Mouse (Mus musculus) lung, postnatal 0 days (tissue): ENCODE results near the gene Gm614.

Experiments used
- CTCF ChIP-seq: IDR thresholded peaks from 2 replicates; pipeline ENCODE4 v1.5.1; 2016; ENCODE audit warnings: antibody characterized with exemption, mild to moderate bottlenecking
- EP300 ChIP-seq: IDR thresholded peaks from 2 replicates; pipeline ENCODE4 v1.6.1; 2016; ENCODE audit warnings: antibody characterized with exemption, mild to moderate bottlenecking, control low read depth

- TF ChIP-seq EP300: no peak
- no peak for TF ChIP-seq CTCF
Measured at GRCm38 (mm10) chrX:101301654-101302053, 37.9 kb upstream of the Gm614 start.
